Mouse (Mus musculus) spleen, adult 12 weeks (tissue): ENCODE measurements around the gene Rrn3.
"Not testable (repeated sequence)": the region's sequence is repeated elsewhere in the genome, so short reads cannot be mapped to it uniquely, and the experiment has no call there.

Experiments
- DNase-seq: peaks from one replicate; pipeline ENCODE4 v3.0.0; 2022; ENCODE audit warnings: low spot score

The Rrn3 gene

DNA sequence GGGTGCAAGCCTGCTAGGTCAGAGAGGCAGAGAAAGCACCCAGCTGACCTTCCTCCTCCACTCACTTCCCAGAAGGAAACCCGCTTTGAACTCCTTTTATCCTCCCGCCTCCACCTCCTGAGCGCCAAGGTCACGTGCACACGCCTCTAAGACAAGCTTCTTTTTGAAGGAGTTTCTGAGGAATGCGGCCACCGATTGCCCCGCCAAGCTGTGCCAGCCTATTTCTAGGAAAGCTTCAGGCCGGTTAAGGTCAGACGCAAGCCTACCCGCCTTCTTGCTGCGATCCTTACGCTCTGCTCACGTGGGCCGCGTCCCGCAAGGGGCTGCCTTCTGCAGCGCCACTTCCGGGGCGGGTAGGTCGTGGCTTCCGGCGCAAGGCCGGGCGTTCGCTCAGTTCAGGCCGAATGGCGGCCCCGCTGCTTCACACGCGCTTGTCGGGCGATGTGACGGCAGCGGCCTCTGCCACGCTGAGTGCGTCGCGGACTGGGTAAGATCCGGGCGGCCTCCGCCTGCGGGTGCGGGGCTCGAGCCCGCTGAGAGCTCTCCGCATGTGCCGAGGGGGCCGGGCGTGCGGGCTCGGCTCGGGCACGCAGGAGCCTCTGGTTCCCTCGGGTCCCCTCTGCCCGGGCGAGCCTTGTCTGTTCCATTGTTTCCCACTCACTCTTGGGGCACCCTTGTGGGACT is at the start of gene Rrn3:
Gene Rrn3 (plus strand): TSS at position 356 of the 684 bp plus-strand sequence.
- DNase-seq, result peak; percentile 79

DNA sequence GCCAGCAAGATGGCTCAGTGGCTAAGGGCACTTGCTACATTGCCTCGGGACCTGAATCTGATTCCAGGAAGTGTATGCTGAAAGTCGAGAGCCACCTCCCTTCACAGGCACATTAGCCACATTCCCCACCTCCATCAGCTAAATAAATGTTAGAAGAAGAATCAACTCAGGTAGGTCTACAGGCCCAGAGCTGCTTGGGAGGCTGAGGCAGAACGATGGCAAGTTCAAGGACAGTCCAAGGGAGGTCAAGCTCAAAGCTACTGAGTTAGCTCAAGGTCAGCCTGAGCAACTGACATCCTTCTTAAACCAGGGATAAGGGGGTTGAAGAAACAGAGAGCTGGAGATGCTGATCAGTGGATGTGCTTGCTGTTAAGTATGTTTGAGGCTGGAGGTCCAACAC is 47.7 kb upstream of the Rrn3 start:
- DNase-seq, result no peak

GRCm38 (mm10) chr16:13733518-13734137 is 46.9 kb upstream of the Rrn3 start:
- DNase-seq, result peak; percentile 27

- no peak for DNase-seq
Observed at GRCm38 (mm10) chr16:13735977-13736376, 44.5 kb upstream of the Rrn3 start.

- DNase-seq, result not testable (repeated sequence)
Observed at GRCm38 (mm10) chr16:13739044-13739443, 41.5 kb upstream of the Rrn3 start.

DNA sequence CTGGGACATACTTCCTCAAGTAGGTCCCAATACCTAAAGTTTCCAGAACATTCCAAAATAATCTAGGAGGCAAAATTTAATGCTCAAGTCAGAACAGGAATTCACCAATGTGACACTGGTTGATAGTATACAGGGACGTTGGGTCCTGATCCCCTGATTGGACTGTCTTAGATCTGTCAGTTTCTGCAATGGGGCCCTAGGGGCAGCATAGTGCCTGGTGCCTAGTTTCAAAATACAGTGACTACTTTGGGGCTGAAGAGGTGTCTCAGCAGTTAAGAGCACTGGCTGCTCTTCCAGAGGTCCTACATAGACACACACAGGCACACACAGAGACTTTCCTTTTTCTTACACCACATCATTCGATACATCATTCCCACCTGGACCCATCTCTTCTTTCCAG is 39.7 kb upstream of the Rrn3 start:
- no peak for DNase-seq

DNA sequence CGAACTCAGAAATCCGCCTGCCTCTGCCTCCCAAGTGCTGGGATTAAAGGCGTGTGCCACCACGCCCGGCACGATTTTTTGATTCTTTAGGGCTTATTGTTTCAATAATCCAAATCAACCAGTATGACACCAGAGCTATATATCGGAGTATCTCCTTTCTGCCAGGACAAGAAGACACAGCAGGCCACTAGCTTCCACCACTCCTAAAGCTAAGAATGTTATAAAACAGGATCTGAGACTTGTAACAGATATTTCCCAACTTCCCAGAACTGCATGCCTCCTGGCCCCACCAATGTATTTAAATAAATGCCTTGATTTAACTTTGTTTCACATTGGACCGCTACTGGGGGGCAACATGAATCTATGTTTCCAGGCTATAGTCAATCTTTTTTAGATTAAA is 32.8 kb upstream of the Rrn3 start:
- DNase-seq, result no peak

DNA sequence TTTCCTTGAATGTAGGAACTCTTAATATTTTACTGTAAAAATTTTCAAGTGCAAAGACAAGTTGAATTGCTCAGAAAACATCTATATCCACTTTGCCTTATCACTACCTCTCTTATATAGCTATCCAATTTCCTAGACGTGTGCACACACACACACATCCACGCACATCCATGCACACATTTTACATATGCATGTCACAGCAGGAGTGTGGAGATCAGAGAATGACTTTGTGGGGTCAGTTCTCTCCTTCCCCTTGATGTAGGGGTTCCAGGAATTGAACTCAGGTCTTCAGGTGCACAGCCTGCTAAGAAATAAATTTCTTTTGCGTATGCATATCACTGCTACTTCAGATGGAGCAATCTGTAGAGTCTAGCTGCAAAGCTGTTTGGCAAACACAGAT is 32.4 kb upstream of the Rrn3 start:
- no peak for DNase-seq

DNA sequence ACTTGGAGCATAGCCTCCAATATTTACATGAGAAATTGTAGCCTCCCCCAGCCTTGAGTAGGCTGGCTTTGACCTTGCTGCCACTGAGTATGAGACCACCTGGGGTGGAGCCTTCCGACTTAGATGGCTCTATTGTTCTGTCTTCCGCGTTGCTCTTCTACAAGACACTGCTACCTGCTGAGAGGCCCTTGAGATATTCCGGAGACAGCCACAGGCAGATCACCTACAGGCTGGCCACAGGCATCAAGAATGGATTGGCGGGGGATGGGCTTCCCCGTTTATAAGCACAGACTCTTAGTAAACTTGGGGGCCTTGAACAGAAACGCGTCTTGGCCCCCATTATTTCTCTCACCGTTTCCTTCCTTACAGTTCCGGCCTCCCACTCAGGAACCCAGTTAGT is 31.7 kb upstream of the Rrn3 start:
- not testable (repeated sequence) for DNase-seq

GRCm38 (mm10) chr16:13749306-13749705 is 31.2 kb upstream of the Rrn3 start:
- no peak for DNase-seq

DNA sequence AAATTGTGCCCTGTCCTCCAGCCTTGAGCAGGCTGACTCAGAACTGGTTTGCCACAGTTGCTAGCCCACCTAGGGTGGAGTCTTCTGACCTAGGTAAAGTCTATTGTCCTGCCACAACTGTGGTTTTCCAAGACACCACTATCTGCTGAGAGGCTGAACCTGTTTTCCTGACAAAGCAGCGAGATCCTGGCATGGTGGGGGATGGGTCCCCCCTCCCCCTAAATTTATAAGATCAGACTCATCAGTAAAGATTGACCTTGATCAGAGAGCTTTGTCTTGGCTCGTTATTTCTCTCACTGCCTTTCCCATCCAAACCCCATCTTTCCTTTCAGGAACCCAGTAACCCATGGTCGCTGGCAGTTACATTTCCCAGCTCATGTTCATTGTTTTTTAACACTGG is 30.5 kb upstream of the Rrn3 start:
- DNase-seq, result no peak

DNA sequence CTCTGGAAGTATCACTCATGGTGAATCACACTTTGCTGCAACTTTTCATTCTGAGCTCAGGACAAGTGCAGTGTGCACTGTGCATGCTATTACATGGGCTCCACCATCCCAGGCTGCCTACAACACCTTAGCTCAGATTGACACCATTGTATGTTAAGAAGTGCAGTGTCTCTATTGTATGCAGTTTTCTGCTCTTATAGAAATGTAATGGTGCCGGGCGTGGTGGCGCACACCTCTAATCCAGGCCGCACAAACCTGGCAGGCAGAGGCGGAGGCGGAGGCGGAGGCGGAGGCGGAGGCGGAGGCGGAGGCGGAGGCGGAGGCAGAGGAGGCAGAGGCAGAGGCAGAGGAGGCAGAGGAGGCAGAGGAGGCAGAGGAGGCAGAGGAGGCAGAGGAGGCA is 29.9 kb upstream of the Rrn3 start:
- DNase-seq, result no peak

- DNase-seq, result no peak
Observed at GRCm38 (mm10) chr16:13753986-13754385, 26.5 kb upstream of the Rrn3 start.

DNA sequence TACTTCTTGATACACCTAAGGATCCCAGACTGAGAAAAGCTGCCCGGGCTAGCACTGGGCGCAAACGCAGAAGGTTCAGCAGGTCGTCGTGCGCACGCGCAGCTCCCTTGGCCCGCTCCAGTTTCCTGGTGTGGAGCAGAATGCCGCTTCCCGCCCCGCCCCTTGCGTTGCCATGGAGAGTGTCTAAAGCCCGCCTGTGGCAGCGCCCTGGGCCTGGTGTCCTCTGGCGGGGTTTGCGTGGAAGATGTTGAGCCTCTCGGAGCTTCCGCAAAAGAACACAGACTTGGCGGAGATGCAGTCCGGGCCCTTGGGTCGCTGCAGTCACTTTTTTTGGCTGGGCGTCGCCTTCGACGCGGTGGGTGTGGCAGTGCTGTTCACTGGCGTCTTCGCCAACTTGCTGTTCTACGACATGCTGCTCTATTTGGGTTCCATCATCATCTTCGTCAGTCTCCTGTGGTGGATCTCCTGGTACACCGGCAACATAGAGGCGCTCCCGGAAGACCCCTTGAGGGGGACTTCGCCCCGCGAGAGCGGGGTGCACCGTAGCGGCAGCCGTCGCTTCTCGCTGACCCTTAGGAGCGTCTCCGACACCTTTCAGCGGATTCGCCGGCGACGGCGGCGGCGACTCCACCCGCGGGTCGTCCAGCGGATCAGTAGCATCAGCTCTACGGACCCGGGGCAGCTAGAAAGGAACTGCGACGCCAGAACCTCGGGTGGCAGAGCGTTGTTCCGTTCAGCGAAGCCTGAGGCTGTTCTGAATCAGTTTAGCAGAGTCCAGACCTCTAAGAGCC is 25.9 kb upstream of the Rrn3 start:
- DNase-seq, result peak; percentile 85

- no peak for DNase-seq
Observed at GRCm38 (mm10) chr16:13757823-13758222, 22.7 kb upstream of the Rrn3 start.

DNA sequence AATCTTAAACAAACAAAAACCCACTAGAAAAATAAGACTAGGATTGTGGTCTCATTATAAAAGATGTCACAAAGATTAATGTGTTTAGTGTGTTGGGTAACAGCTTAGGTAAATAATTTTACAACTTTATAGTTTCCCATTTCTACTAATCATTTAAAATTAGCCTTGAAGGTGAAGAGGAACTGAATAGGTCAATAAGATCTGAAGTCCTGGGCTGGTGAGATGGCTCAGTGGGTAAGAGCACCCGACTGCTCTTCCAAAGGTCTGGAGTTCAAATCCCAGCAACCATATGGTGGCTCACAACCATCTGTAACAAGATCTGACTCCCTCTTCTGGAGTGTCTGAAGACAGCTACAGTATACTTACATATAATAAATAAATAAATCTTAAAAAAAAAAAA is 17.7 kb upstream of the Rrn3 start:
- not testable (repeated sequence) for DNase-seq

GRCm38 (mm10) chr16:13764519-13764918 is 16.0 kb upstream of the Rrn3 start:
- no peak for DNase-seq

- DNase-seq, result no peak
Observed at GRCm38 (mm10) chr16:13766367-13766766, 14.1 kb upstream of the Rrn3 start.

- not testable (repeated sequence) for DNase-seq
Observed at GRCm38 (mm10) chr16:13771603-13772002, 8.9 kb upstream of the Rrn3 start.

DNA sequence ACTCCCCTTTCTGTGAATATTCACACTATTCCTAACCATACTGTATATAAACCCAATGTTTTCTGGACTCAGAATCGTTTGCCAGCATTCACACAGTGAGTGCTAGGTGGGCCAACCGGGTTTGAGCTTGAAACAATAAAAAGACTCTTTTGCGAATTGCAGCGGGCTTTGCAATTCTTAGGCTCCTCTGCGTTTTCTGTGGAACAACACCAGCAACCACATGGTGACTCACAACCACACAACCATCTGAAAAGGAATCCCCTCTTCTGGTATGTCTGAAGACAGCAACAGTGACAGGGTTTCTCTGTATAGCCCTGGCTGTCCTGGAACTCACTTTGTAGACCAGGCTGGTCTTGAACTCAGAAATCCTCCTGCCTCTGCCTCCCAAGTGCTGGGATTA is 8.5 kb upstream of the Rrn3 start:
- not testable (repeated sequence) for DNase-seq

GRCm38 (mm10) chr16:13774011-13774410 is 6.5 kb upstream of the Rrn3 start:
- not testable (repeated sequence) for DNase-seq

GRCm38 (mm10) chr16:13774651-13775050 is 5.9 kb upstream of the Rrn3 start:
- DNase-seq, result not testable (repeated sequence)

DNA sequence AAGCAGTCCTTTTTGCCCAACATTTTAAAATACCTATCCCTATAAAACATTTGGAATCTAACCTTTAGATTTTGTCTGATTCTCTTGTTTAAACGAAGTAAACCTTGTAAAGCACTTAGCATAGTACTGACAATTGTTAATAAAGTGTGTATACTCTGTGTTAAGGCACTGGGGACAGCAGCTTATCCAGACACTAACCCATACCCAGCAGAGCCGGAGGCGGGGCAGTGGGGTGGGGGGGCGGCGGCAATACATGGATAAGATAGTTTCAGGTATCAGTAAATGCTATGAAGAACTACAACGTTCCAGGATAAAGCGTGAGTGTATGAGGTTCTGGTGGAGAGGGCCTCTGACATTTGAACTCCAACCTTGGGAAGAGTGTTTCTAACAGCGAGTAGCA is 708 bp downstream of the Rrn3 start:
- DNase-seq, result no peak
